Mouse (Mus musculus): ENCODE data around the gene Atp8a1.

The Atp8a1 gene

DNA sequence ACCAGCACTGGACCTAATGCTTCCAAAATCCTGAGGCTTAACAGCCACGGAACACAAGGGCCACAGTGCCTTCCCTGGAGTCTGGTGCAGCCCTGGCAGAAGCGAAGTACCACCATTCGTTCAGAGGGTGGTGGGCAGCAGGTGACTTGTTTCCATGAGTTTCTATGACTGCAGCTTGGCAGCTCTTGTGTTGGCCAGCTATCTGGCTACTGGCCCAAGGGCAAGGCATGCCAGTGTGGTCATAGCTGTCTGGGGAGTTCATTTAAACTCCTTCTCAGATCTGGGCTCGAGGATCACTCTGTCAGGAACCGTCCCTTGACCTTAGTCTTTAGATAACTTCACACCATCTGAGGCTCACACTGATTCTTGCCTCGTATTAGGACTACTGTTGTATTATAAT, 89.1 kb downstream of the Atp8a1 start:
- no peak for DNase-seq (ENCODE audit: low spot score)

- DNase-seq (ENCODE audit: low spot score) = no peak
Observed at GRCm38 (mm10) chr5:67756138-67756537, 91.1 kb downstream of the Atp8a1 start.

DNA sequence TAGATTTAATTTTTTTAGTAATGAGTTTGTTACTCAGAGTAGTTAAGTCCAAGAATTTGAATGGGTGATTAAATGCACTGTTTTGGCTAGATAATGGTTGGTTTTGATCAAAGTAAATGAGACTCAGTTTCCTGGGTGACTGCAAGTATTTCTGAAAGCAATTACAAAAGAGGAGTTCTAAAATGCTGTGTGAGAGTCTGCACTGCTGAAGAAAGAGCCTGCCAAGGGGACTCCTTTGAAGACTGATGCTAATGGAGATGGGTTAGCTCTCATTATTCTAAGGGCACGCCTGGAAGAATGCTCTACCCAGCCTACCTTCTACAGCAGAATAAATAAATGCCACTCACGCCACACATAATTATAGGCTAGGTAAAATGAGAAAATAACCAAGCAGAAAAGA, 94.2 kb downstream of the Atp8a1 start:
- no peak for DNase-seq (ENCODE audit: low spot score)

- no peak for DNase-seq (ENCODE audit: low spot score)
Observed at GRCm38 (mm10) chr5:67752629-67753028, 94.6 kb downstream of the Atp8a1 start.

- DNase-seq (ENCODE audit: low spot score) = peak; percentile 30
Observed at GRCm38 (mm10) chr5:67752007-67752406, 95.2 kb downstream of the Atp8a1 start.

GRCm38 (mm10) chr5:67739261-67739660, 108.0 kb downstream of the Atp8a1 start:
- DNase-seq (ENCODE audit: low spot score) = no peak

GRCm38 (mm10) chr5:67738133-67738532, 109.1 kb downstream of the Atp8a1 start:
- no peak for DNase-seq (ENCODE audit: low spot score)

DNA sequence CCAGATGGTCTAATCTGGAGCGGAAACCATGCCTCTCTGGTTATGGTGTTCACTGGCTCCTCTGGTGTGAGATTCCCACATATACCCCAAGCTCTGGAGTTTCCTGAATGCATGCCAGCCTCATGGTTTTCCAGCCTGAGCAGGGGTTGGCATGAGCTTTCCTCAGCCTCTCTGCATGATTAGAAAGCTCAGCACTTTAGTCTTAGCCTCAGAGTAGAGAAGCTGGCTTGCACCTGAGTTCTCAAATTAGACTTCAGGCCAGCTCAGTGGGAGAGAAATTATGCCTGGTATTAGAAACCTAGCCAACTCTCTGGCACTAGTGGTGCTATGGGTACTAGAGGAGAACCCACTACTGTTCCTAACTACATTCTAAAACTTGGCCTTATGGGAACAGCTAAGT, 111.5 kb downstream of the Atp8a1 start:
- no peak for DNase-seq (ENCODE audit: low spot score)

GRCm38 (mm10) chr5:67733551-67734258, 113.5 kb downstream of the Atp8a1 start:
- DNase-seq (ENCODE audit: low spot score) = no peak

DNA sequence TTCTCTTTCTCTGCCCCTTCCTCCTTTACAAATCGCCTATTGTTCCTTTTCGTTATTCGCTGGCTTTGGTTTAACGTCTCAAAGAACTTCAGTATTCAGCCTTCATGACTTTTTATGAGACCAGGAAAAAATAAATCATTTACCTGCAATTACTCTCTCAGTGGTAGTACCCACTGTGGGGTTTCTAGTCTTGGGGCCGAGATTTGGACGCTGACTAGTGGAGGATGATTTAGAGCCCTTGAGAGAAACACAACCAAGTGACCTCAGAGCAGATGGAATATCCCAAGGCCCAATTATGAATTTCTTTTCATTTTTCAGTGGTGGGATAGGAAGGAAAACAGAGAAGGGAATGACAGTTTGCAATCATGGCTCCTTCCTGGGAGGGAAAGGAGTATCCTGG, 114.1 kb downstream of the Atp8a1 start:
- DNase-seq (ENCODE audit: low spot score) = no peak

GRCm38 (mm10) chr5:67727755-67728154, 119.5 kb downstream of the Atp8a1 start:
- DNase-seq (ENCODE audit: low spot score) = no peak

DNA sequence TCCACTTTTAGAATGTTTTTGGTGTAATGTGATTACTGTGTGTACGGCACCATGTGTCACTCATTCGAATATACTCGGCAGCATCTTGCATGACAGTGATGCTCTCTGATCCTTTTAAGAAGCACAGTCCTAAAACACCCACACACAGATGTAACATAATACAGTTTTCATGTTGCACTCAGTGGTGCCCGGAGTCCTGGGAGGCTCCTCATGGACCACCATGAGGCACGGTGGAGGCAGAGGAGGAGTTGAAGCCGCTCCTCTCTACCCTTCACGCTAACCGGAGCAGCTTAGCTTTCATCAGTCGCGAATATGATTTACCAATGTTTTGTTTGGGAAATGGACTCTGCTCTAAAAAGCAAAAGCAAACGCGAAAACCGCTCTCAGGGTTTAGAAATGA, 120.4 kb downstream of the Atp8a1 start:
- DNase-seq (ENCODE audit: low spot score) = no peak

DNA sequence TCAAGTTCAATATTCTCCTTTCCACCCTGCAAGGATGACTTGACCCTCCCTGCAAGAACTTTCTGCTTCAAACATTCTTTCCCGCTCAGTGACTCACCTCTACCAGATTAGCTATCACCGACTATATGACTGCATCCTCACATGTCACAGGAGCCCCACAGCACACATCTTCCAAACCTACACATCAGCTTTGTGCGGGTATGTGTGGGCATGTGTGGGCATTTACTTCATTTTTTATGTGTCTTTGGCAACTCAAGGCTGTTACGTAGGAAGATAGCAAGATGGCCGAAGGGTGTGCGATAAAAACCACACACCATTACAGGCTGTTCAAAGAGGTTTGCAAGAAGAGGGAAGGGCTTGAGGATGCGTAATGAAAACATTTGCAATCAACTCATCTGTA, 145.6 kb downstream of the Atp8a1 start:
- DNase-seq (ENCODE audit: low spot score) = no peak

DNA sequence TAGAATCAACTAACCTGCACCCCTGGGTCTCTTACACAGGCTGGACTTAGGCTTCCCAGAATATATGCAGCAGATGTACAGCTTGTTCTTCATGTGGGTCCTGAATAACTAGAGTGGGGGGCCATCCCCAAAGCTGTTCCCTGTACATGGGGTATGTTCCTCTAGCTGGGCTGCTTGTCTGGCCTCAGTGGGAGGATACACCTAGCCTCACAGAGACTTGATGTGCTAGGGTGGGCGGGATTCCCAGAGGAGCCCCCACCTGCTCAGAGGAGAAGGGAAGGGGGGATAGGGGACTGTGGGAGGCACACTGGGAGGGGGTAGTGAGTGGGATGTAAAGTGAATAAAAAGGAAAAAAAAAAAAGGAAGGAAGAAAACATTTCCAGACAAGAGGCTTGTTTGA, 147.8 kb downstream of the Atp8a1 start:
- no peak for DNase-seq (ENCODE audit: low spot score)

GRCm38 (mm10) chr5:67698176-67698575, 149.1 kb downstream of the Atp8a1 start:
- DNase-seq (ENCODE audit: low spot score) = no peak

DNA sequence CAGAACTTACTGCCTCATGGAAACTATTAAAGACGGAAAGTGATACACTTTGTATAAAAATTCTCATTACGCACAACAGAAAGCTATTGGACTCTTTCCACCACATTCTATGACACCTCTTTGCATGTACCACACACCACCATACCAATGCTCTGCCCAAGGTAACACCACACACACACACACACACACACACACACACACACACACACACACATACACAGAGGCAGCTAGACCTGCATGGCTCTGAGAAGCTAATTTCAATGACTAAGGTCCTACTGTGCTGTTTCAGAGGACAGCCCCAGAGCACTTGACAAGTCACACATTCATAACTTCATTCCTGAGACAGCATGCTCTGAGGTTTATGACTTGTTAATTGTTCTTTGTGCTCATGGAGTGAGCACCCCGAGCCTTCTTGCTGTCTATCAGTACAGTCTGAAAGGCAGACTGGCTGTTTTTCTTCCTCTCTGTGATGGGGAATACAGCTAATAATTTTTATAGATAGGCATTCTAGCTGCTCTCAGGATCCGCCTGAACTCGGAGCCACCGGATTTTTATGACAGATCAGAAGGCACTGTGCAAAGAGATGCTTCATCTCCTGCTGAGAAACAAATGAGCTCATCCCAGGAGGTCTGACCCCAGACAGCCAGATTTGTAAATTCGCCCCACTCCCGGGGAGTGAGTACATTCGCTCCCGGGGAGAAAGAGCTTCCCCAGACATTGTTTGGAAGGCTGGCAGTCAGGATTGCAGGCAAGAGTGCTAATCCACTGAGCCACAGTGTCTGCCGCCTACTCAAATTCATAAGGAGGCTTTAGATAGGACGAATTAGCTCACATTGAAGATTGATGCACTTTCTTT, 150.3 kb downstream of the Atp8a1 start:
- DNase-seq (ENCODE audit: low spot score) = no peak

GRCm38 (mm10) chr5:67695055-67695710, 152.1 kb downstream of the Atp8a1 start:
- DNase-seq (ENCODE audit: low spot score) = no peak

DNA sequence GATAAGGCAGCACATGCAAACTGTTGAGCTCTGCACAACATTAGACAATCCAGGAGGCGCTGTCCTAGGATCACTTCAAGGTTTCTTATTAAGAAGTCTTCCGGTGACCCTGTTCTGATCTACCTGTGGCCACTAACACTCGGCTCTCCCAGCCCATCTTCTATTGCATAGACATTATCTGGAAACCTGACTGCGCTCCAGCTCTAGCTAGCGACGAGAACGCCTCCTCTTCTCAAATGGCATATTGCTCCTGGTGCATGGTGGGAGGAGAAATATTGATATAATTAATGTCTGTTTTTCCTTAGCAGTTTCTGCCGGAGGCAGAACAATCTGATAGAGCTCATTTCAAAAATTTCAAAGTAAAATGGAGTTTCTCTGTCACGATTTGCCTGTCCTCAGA, 156.9 kb downstream of the Atp8a1 start:
- no peak for DNase-seq (ENCODE audit: low spot score)

- no peak for DNase-seq (ENCODE audit: low spot score)
Observed at GRCm38 (mm10) chr5:67688001-67688400, 159.2 kb downstream of the Atp8a1 start.

DNA sequence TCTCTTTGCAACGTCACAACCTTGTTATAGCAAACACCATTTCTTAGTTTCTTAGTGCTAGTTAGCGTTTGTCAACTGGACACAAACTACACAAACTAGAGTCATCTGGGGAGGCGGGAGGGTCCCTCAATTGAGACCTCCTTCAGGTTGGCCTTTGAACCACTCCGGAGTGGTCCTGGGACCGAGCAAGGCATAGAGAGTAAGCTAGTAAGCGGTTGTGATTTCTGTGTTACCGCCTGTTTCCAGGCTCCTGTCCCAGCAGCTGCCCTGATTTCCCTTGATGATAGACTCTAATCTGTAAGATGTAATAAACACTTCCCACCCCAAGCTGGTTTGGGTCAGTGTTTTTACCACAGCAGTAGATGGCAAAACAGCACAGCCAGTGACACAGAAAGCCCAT, 161.3 kb downstream of the Atp8a1 start:
- DNase-seq (ENCODE audit: low spot score) = no peak

GRCm38 (mm10) chr5:67685461-67685860, 161.8 kb downstream of the Atp8a1 start:
- DNase-seq (ENCODE audit: low spot score) = no peak

GRCm38 (mm10) chr5:67678819-67679218, 168.4 kb downstream of the Atp8a1 start:
- no peak for DNase-seq (ENCODE audit: low spot score)

- DNase-seq (ENCODE audit: low spot score) = no peak
Observed at GRCm38 (mm10) chr5:67673008-67673407, 174.2 kb downstream of the Atp8a1 start.

Measured in layer of hippocampus, adult 9-10 months (tissue).